Mouse (Mus musculus): ENCODE data around the gene Twnk. TPM values are rescaled to one million over a fixed set of nuclear protein-coding genes. Genes with fewer than 3 reads are reported as not detected.

The Twnk gene
- 39.2 and 45.4 TPM in 2 replicates for polyA plus RNA-seq (2016; fragmentation: Nextera tagmentation; extraction: Ambion mirVana)

GRCm38 (mm10) chr19:45005444-45005843 lies at the start of gene Twnk:
Gene Twnk (plus strand): TSS chr19:45005663.
- Histone ChIP-seq H3K27me3 (ENCODE audit: low read depth, poor library complexity, severe bottlenecking) (no peaks in the 10 kb centered on the region), H3K9me3 (replicated peaks) (no peaks in the 10 kb centered on the region), H3K4me1 (peaks cover 17% of the 10 kb centered on the region), H3K4me3 (peak within 1 kb of the TSS; percentile 96), H3K36me3 (peaks cover 80% of the 10 kb centered on the region), H3K27ac (peak within 1 kb of the TSS; percentile 87)
- DNase-seq (ENCODE audit: low spot score): peak; percentile 37
- WGBS: 12% methylated on average over 16 of the region's 16 CpGs

DNA sequence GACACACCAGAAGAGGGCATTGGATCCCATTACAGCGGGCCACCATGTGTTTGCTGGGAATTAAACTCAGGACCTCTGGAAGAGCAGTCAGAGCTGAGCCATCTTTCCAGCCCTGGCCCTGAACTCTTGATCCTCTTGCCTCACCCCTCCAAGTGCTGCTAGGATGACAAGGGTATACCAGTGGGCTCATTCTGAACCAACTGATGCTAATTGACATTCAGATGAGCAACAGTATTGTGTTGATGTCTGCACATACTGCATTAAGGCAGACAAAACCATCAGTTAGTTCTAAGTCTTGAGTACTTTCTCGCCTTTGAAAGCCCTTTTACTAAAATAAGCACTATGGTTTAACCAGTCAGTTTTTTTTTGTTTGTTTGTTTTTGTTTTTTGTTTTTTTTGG lies 45.8 kb upstream of the Twnk start:
- WGBS: 98% methylated on average over 2 of the region's 2 CpGs
- Histone ChIP-seq H3K9me3 (replicated peaks) (no peaks in the 10 kb centered on the region), H3K27ac (no peak overlapping the region), H3K4me3 (no peak overlapping the region), H3K36me3 (peaks cover 99% of the 10 kb centered on the region), H3K27me3 (ENCODE audit: low read depth, poor library complexity, severe bottlenecking) (no peaks in the 10 kb centered on the region), H3K4me1 (no peaks in the 10 kb centered on the region)
- DNase-seq (ENCODE audit: low spot score): no peak

DNA sequence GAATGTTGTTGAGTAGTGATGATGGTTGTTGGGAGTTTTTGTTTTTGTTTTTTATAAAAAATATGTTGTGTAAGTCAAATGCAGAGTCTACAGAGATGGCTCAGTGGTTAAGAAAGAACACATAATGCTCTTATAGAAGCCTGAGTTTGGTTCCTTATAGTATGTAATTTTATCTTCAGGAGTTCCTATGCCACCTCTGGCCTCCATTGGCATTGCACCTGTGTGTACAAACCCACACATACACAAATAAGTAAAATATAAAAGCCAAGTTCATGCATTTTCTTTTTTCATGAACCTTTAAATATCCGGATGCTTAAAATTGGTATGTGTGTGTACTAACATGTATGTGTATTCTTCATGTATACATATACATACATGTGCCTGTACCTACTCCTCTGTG lies 39.5 kb upstream of the Twnk start:
- Histone ChIP-seq H3K27ac (no peak overlapping the region), H3K4me1 (no peaks in the 10 kb centered on the region), H3K36me3 (peaks cover 96% of the 10 kb centered on the region), H3K27me3 (ENCODE audit: low read depth, poor library complexity, severe bottlenecking) (no peaks in the 10 kb centered on the region), H3K9me3 (replicated peaks) (no peaks in the 10 kb centered on the region), H3K4me3 (no peak overlapping the region)
- 100% methylated on average over 1 of the region's 1 CpGs for WGBS
- no peak for DNase-seq (ENCODE audit: low spot score)

DNA sequence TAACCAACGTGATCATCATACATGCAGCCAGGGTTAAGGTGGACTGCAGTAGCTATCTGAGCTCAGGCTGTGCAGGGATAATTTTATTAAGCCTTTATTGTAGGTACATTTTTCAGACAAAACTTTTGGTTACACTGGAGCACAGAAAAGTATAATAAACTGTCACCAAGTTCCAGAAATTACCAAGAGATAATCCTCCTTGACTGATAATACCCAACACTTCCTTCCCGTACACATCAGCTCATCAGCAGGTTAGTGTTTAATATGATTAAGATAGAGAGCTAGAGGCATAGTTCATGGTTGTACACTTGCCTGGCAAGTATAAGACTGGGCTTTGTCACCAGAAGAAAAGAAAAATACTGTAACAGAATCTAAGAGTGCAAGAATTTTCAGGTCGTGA lies 37.1 kb upstream of the Twnk start:
- H3K36me3 ChIP-seq: peaks cover 96% of the 10 kb centered on the region
- no peaks in the 10 kb centered on the region for H3K27me3 ChIP-seq (ENCODE audit: low read depth, poor library complexity, severe bottlenecking)
- WGBS: 82% methylated on average over 3 of the region's 3 CpGs
- no peaks in the 10 kb centered on the region for H3K9me3 ChIP-seq (replicated peaks)
- no peak for DNase-seq (ENCODE audit: low spot score)
- H3K4me3 ChIP-seq: no peak overlapping the region
- H3K27ac ChIP-seq: no peak overlapping the region
- H3K4me1 ChIP-seq: no peaks in the 10 kb centered on the region

DNA sequence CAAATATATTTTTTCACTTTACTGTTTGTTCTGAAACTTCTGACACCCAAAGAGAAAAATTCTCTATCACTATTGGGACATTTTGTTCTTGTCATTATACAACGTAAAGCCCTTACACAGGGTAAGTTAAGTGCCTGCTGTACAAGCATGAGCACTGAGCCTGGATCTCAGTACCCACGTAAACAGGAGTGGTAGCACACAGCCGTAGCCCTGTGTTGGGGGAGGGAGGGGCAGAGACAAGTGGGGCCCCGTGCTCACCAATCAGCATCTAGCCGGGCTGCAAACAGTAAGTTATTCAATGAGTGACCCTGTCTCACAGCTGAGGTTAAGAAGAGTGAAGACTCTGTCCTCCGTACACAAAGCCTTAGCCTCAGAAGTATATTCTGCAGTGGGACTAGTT lies 28.8 kb upstream of the Twnk start:
- peaks cover 100% of the 10 kb centered on the region for H3K36me3 ChIP-seq
- H3K9me3 ChIP-seq (replicated peaks): no peaks in the 10 kb centered on the region
- H3K4me3 ChIP-seq: no peak overlapping the region
- WGBS: 91% methylated on average over 6 of the region's 6 CpGs
- DNase-seq (ENCODE audit: low spot score): no peak
- H3K27me3 ChIP-seq (ENCODE audit: low read depth, poor library complexity, severe bottlenecking): no peaks in the 10 kb centered on the region
- H3K27ac ChIP-seq: no peak overlapping the region
- no peaks in the 10 kb centered on the region for H3K4me1 ChIP-seq

DNA sequence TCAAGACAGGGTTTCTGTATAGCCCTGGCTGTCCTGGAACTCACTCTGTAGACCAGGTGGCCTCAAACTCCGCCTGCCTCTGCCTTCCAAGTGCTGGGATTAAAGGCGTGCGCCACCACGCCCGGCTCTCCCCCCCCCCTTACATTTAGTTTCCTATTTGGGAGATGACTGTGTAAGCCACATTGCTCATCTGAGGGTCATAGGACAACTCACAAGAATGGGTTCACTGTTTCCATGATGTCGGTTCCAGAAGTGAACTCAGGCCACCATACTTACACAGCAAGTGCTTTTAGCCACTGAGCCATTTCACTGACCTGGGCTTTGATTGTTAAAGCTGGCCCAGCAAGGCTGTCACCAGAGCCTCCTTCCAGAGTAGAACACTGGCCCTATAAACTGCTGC lies 28.3 kb upstream of the Twnk start:
- no peak for DNase-seq (ENCODE audit: low spot score)
- Histone ChIP-seq H3K27ac (no peak overlapping the region), H3K4me3 (no peak overlapping the region), H3K36me3 (peaks cover 100% of the 10 kb centered on the region), H3K4me1 (no peaks in the 10 kb centered on the region), H3K27me3 (ENCODE audit: low read depth, poor library complexity, severe bottlenecking) (no peaks in the 10 kb centered on the region), H3K9me3 (replicated peaks) (no peaks in the 10 kb centered on the region)
- 94% methylated on average over 6 of the region's 6 CpGs for WGBS

GRCm38 (mm10) chr19:44980787-44981186 lies 24.7 kb upstream of the Twnk start:
- Histone ChIP-seq H3K27me3 (ENCODE audit: low read depth, poor library complexity, severe bottlenecking) (no peaks in the 10 kb centered on the region), H3K4me1 (no peaks in the 10 kb centered on the region), H3K4me3 (no peak overlapping the region), H3K9me3 (replicated peaks) (no peaks in the 10 kb centered on the region), H3K27ac (no peak overlapping the region), H3K36me3 (peaks cover 76% of the 10 kb centered on the region)
- WGBS: 81% methylated on average over 2 of the region's 2 CpGs
- no peak for DNase-seq (ENCODE audit: low spot score)

DNA sequence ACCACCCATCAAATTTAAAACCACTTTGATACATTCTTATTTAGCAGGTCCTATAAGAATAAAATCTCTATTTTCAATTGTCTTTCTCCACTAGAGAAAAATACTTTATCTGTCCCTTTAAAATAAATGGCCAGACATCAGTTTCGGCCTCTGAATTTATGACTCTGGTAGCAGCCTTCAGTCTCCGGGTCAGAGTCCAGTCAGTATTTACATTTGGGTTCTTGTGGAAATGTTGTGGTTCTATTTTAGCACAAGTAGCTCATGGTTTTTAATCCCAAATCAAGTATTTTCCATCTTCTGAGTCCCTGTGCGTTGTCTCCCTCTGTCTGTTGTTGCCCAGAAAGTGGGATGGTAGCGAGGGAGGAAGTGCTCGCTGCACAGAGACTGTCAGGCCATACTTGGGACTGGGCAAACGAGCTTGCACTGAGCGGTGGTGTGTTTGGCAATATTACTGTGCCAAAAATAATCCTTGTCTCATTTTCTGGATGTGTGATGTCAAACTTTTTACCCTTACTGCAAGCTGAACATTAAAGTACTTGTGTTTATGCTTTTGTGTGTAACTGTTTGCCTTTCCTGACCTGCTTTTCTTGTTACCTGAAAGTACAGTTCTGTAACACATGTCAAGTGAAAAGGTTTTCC lies 22.9 kb upstream of the Twnk start:
- 87% methylated on average over 7 of the region's 7 CpGs for WGBS
- Histone ChIP-seq H3K27me3 (ENCODE audit: low read depth, poor library complexity, severe bottlenecking) (no peaks in the 10 kb centered on the region), H3K4me3 (no peak overlapping the region), H3K36me3 (peaks cover 58% of the 10 kb centered on the region), H3K27ac (no peak overlapping the region), H3K4me1 (no peaks in the 10 kb centered on the region), H3K9me3 (replicated peaks) (no peaks in the 10 kb centered on the region)
- DNase-seq (ENCODE audit: low spot score): no peak

- no peak overlapping the region for H3K27ac ChIP-seq
- DNase-seq (ENCODE audit: low spot score): no peak
- peaks cover 3% of the 10 kb centered on the region for H3K4me1 ChIP-seq
- no peaks in the 10 kb centered on the region for H3K9me3 ChIP-seq (replicated peaks)
- H3K36me3 ChIP-seq: peaks cover 50% of the 10 kb centered on the region
- no peak overlapping the region for H3K4me3 ChIP-seq
- H3K27me3 ChIP-seq (ENCODE audit: low read depth, poor library complexity, severe bottlenecking): no peaks in the 10 kb centered on the region
- 93% methylated on average over 6 of the region's 6 CpGs for WGBS
These were observed 22.1 kb upstream of the Twnk start for GRCm38 (mm10) chr19:44983366-44983765.

DNA sequence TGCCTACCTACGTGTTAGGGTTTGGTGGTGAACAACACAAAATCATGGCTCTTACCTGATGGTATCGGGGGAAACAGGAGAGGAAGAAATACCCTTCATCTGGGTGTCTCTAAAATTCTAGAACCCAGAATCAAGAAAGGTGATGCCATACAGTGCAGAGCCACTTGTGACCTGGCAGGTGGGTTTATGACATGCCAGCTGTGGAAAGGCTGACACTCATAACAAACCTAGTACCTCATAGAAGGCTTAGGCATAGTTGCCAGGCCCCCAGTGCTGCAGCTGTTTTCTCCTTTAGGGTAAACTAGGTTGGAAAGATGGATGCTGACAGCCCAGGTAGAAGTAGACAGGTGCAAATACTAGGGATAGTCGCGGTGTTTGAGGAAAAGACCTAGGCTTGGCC lies 21.0 kb upstream of the Twnk start:
- 96% methylated on average over 4 of the region's 4 CpGs for WGBS
- Histone ChIP-seq H3K36me3 (peaks cover 40% of the 10 kb centered on the region), H3K4me3 (no peak overlapping the region), H3K9me3 (replicated peaks) (no peaks in the 10 kb centered on the region), H3K27ac (no peak overlapping the region), H3K4me1 (peaks cover 14% of the 10 kb centered on the region), H3K27me3 (ENCODE audit: low read depth, poor library complexity, severe bottlenecking) (no peaks in the 10 kb centered on the region)
- no peak for DNase-seq (ENCODE audit: low spot score)

- Histone ChIP-seq H3K27me3 (ENCODE audit: low read depth, poor library complexity, severe bottlenecking) (peaks cover 5% of the 10 kb centered on the region; the same call in 1 of the 2 replicates), H3K4me3 (no peak overlapping the region), H3K4me1 (peaks cover 23% of the 10 kb centered on the region), H3K36me3 (peaks cover 30% of the 10 kb centered on the region), H3K27ac (no peak overlapping the region), H3K9me3 (replicated peaks) (no peaks in the 10 kb centered on the region)
- no peak for DNase-seq (ENCODE audit: low spot score)
- 62% methylated on average over 5 of the region's 5 CpGs for WGBS
These were observed 20.1 kb upstream of the Twnk start for GRCm38 (mm10) chr19:44985159-44985988.

DNA sequence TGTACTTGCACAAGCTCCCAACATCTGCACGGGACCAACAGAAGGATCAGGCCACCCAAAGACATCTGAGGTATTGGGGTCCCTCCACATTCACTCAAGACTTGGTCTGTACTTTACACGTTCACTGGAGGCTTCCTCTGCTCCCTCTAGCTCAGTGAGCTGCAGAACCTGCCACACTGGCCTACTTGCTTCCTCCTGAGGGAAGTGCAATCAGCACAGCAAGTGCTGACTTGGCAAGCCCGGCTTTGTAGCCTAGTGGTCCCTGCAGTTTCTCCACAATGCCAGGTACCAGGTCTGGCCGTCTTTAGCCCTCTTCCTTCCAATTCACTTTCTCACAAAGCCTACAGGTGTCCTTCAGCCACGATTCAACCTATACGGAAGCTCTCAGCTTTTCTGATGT lies 18.5 kb upstream of the Twnk start:
- no peaks in the 10 kb centered on the region for H3K9me3 ChIP-seq (replicated peaks)
- no peak overlapping the region for H3K4me3 ChIP-seq
- H3K27ac ChIP-seq: no peak overlapping the region
- peaks cover 14% of the 10 kb centered on the region for H3K36me3 ChIP-seq
- no peak for DNase-seq (ENCODE audit: low spot score)
- H3K4me1 ChIP-seq: peaks cover 40% of the 10 kb centered on the region
- 70% methylated on average over 6 of the region's 6 CpGs for WGBS
- H3K27me3 ChIP-seq (ENCODE audit: low read depth, poor library complexity, severe bottlenecking): peaks cover 11% of the 10 kb centered on the region

DNA sequence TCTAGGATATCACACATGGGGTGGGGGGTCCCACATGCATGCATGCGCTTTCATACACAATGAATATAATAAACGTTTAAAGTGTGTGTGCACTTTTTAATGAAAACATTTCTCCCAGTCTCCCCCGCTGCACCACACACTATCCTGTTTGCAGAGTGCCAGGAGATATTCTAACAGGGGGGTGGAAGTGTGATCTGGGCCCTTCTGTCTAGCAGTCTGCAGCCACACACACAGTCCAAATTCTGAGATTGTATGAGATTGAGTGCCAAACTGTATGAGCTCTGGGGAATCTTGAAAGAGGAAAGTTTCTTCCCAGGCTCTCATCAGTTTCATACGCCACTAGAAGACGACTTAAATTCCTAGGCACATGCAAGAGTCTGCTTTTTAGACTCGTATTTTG lies 17.6 kb upstream of the Twnk start:
- 74% methylated on average over 6 of the region's 6 CpGs for WGBS
- Histone ChIP-seq H3K4me1 (peaks cover 48% of the 10 kb centered on the region), H3K9me3 (replicated peaks) (no peaks in the 10 kb centered on the region), H3K27me3 (ENCODE audit: low read depth, poor library complexity, severe bottlenecking) (peaks cover 11% of the 10 kb centered on the region), H3K4me3 (no peak overlapping the region), H3K36me3 (peaks cover 10% of the 10 kb centered on the region), H3K27ac (no peak overlapping the region)
- DNase-seq (ENCODE audit: low spot score): no peak
